Mouse (Mus musculus): ENCODE results near the gene Odf3b. TPM values are rescaled to one million over a fixed set of nuclear protein-coding genes. Genes with fewer than 3 reads are reported as not detected.

Odf3b gene
- under 1 TPM; 0.34 to 0.73 (median 0.43) TPM for total RNA-seq (2022)

GRCm38 (mm10) chr15:89378831-89379401 is at the start of gene Odf3b:
Gene Odf3b, minus strand, starts transcription at chr15:89379282.
- DNase-seq = no peak

DNA sequence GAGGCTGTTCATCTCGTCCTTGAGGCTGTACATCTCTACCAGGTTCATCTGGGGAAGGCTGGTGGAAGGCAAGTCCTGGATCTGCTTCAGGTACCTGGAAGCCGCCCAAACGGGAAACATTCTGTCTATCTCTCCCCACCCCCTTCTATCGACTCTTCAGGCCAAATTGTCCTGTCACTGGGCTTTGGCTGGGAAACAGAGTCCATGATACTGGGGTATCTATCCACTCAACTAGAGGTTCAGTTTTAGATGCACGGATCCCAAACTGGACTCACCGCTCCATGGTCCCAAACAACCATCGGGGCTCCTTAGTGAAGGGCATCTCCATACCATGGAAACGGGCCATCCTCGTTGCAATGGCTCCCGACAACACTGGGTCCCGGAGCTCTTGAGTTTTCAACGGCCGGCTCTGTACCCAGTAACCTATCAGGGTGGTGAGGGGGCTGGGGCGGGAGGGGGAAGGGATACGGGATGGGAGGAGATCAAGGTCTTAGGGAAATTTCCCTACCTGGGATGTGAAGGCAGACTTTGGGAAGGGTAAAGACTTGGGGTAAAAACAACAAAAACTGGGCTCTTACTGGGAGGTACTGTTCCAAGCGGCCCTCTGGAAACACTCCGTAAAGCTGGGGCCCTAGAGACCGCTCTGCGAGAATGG is 49.2 kb upstream of the Odf3b start:
- no peak for DNase-seq

- no peak for DNase-seq
These were observed 47.6 kb upstream of the Odf3b start for GRCm38 (mm10) chr15:89426716-89427115.

- no peak for DNase-seq
These were observed 46.6 kb upstream of the Odf3b start, which contains the start of gene Cpt1b for GRCm38 (mm10) chr15:89425711-89426121. Gene Cpt1b, minus strand, starts transcription at chr15:89425863.

- DNase-seq = no peak
These were observed 45.5 kb upstream of the Odf3b start for GRCm38 (mm10) chr15:89424621-89425020.

- DNase-seq = no peak
These were observed 42.9 kb upstream of the Odf3b start for GRCm38 (mm10) chr15:89421938-89422337.

DNA sequence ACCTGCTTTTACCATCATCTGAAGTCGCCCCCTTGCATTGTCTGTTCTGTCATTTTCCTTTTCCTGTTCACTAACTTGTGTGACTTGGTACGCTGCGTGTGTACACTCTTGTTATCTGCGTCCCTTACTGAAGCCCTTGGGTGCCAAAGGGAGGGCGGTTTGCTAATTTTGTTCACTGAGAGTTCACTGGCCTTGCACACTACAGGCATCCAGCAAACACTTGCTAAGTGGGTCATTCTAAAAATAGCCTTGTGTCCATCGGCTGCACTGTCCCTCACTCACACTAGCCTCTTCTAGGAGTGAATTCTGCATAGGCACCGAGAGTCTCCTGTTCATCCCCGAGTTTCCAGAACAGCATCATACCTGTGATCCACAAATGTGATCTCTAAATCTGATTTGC is 36.2 kb upstream of the Odf3b start:
- no peak for DNase-seq

DNA sequence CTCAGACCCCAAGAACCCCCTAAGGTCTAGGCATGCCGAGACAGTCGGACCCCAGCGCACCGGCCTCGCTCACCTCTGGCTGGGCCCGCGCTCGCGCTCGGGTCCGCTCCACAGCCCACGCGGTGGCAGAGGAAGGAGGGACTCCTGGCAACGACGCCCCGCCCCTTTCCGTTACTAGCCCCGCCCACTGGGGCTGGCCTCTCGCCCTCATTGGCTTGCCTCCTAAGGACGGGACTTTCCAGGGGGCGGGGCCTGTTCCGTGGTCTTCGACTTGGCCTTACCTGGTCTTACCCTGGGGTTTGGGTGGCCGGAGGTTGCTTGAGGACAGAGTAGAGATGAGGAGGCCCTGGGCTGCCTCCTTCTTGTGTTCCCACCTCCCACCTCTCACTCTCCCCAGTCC is 31.0 kb upstream of the Odf3b start, which contains the start of gene Syce3:
Gene Syce3 (minus strand): TSS at position 386 of the 400 bp plus-strand sequence.
- no peak for DNase-seq

GRCm38 (mm10) chr15:89406691-89407090 is 27.6 kb upstream of the Odf3b start:
- no peak for DNase-seq

GRCm38 (mm10) chr15:89404831-89405623 is 25.9 kb upstream of the Odf3b start:
- no peak for DNase-seq

DNA sequence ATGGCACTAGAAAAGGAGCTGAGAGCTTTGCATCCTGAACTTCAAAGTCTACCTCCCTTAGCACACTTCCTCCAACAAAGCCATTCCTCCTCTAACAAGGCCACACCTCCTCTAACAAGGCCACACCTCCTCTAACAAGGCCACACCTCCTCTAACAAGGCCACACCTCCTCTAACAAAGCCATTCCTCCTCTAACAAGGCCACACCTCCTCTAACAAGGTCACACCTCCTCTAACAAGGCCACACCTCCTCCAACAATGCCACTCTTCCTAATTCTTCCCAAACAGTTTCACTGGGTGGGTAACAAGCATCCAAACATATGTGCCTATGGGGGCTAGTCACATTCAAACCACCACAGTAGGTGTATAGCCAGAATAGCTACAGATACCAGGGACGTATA is 23.4 kb upstream of the Odf3b start:
- DNase-seq = no peak

- DNase-seq = no peak
These were observed 20.6 kb upstream of the Odf3b start for GRCm38 (mm10) chr15:89399716-89400115.

- no peak for DNase-seq
These were observed 19.1 kb upstream of the Odf3b start for GRCm38 (mm10) chr15:89398146-89398545.

- no peak for DNase-seq
These were observed 17.8 kb upstream of the Odf3b start for GRCm38 (mm10) chr15:89396883-89397282.

DNA sequence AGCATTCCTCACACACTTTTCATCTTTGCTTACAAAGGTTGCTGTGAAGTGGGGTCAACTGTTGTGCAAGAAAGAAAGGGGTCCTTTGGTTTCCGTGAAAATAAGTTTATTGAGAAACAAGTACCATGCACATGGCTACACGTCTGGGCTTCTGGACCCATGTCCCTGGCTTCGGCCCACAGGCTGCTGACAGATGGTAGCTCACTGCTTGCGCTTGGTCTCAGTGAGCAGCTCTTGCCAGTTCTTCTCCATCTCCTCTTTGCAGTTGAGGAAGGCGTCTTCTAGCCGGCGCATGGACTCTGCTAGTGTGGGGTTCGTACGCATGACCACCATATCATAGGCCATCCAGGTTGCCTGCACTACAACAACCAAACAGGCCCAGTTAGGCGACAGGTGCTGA is 11.0 kb upstream of the Odf3b start:
- DNase-seq = no peak

DNA sequence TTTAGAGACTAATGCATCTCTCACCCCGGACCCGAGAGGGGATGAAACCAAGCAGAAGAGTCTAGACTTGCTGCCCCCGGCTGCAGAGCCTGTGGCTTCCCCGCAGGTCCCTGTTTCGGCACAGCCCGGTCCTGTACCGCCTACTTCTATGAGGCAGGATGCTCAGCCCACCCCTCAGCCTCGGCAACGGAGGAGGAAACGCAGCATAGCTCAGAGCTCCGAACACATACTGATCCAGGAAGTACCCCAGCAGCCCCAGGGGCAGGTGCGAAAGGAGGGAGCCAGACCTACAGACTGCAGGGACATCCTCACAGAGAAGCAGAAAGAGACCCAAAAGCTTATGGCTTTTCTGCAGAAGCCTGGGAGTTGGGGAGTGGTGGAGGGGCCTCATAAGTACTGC is 8.0 kb upstream of the Odf3b start:
- no peak for DNase-seq

GRCm38 (mm10) chr15:89384617-89385016 is 5.5 kb upstream of the Odf3b start, which contains the start of gene Klhdc7b:
Gene Klhdc7b, plus strand, starts transcription at chr15:89384917.
- DNase-seq = no peak

DNA sequence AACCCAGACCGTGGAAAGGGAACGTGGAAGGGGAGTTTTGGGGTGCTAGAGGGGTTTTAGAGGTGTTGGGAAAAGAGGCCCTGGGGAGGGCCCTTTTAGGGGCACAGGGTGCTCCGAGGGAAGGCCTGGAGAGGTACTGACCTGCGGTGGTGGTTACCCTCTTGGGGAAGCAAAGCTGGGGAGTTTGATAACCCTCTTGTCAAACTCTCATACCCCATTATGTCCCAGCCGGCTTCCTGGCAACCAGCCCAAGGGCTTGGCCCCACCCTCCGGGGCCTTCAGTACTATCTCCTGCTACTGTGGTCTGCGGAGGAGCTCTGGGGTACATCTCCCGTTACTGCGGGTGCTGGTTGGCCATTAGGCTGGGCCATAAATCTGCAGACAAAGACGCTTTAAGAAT is 347 bp upstream of the Odf3b start:
- no peak for DNase-seq

DNA sequence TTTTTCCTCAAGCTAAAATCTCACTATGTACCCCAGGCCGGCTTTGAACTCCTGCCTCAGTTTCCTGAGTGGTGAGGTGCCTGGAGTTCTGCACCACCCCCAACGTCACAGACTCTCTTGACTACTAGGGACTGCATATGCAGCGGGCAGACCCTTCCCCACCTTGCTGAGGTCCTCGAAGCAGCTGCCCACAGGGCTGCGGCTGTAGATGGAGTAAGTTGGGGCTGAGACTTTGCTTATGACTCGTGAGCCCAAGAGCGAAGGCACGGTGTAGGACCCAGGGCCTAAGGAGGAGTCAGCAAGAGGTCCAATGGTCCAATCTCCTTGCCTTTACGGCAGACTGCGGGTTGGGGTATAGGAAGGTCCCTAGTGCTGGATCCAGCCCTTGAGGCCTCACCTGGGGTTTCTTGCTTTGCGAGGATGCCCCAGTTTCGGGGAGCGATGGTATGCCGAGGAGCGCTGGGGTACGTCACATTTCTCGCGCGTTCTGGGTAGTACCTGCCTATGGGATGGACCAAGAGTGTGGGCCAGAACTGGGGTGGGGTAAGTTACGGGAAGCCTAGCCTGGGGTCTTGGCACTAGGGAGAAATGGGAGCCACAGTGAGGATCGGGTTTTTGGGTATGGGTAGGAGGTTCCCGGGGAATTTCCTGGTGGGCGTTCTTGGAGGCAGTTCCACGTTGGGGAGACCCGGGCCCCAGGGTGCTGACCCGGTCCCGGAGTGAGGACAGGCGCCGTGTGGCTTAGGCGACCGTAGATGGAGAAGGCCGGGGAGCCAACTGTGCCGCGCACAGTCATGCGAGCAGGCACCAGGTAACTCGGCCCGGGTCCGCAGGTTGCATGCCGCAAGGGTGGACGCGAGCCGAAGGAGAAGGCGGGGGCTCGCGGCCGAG is 899 bp downstream of the Odf3b start:
- no peak for DNase-seq

- no peak for DNase-seq
These were observed 1.7 kb downstream of the Odf3b start for GRCm38 (mm10) chr15:89377362-89377761.

- DNase-seq = no peak
These were observed 2.1 kb downstream of the Odf3b start, which contains the start of gene Tymp for GRCm38 (mm10) chr15:89376957-89377356. Gene Tymp, minus strand, starts transcription at chr15:89377039.

GRCm38 (mm10) chr15:89376040-89376439 is 3.0 kb downstream of the Odf3b start:
- DNase-seq = no peak
